ENCODE assay signal across 19 mouse cellular contexts in the genomic region with DNA sequence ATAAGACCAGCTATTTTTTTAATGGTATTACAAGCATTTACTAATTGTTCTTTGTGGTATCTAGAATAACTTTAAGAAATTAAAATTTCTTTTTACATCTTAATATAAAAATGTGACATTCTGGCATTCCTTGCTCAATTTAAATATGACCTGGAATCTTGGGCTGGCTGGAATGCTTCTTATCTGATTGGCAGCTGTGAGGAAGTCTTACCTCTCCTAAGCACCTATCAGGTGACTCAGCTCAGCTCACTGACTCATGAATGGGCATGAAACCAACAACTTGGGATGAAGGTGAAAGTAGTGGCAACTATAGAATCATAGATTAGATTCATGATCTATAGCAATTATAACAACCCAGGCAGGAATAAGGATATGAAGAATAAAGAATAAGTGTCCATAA. TPM values are rescaled to one million over a fixed set of nuclear protein-coding genes. Genes with fewer than 3 reads are reported as not detected.
A peak's percentile ranks its signal among the peaks of the same experiment; 100 is the strongest.
DNase-seq lines count a peak whose midpoint lies in the region.
"Had no signal": no experiment of that assay in that cellular context is flagged by ENCODE, and none has a peak within 500 bp of the region (broad histone marks: within the 10 kb centered on the region; RNA-seq: fewer than 3 reads in every experiment).

No protein-coding gene starts in this region.

- peak; percentile 5 for DNase-seq in adrenal gland, adult 2 months
- no peak for DNase-seq in adrenal gland, adult 18-20 months (ENCODE audit: low spot score in 2 of 2)
- DNase-seq in lung, adult 18-20 months = peak; percentile 19 to 26
- DNase-seq in lung, postnatal 14 days = no peak
- DNase-seq in urinary bladder, postnatal 14 days (ENCODE audit: low spot score) = peak; percentile 14
- no peak for DNase-seq in urinary bladder, adult 18-20 months (ENCODE audit: low spot score in 2 of 2)
- peak; percentile 42 for DNase-seq in lung, postnatal 36 days
- no peak for DNase-seq in right cerebral cortex, adult 18-20 months
- DNase-seq: adrenal gland, adult 8-10 months; cerebellum, adult 18-20 months; cerebellum, adult 9-11 months; cerebellum, postnatal 25 days; gastrocnemius, postnatal 25 days; heart, adult 18-20 months; heart, postnatal 10 days; heart, postnatal 36 days had no signal

RNA-seq across cellular contexts. Expression of a gene that starts 42.1 kb away (rescaled TPM):
- total RNA-seq in adrenal gland, adult 2 months (2021) = 10 to 100 TPM; 21.8 to 32.7 TPM
- polyA plus RNA-seq in adrenal gland, adult 2 months (2012; rRNA removed) = 5.6 and 7.4 TPM in 2 replicates
- total RNA-seq in adrenal gland, adult 18-20 months (2021) = 10 to 100 TPM; 17.0 to 26.1 TPM
- total RNA-seq: common myeloid progenitor, adult 5-6 weeks; MEL had no signal
- polyA plus RNA-seq: erythroblast, embryonic 14.5 days had no signal

Comparison
In these comparisons a context has a peak if more than half of its experiments do, and no peak if none do; other contexts are left out.
1. DNase-seq: peak in adrenal gland, adult 2 months (single experiment), lung, adult 18-20 months (2 of 2), urinary bladder, postnatal 14 days (single experiment) and lung, postnatal 36 days (single experiment); none in adrenal gland, adult 18-20 months (0 of 2), lung, postnatal 14 days (single experiment), urinary bladder, adult 18-20 months (0 of 2) and right cerebral cortex, adult 18-20 months (single experiment).